In genomic region chr2:35731671-35732449, GRCm38 (mm10) we compare ENCODE assay signal across 9 mouse cellular contexts.
DNase-seq lines count a peak whose midpoint lies in the region; ATAC-seq and TF ChIP-seq lines count a peak whose summit lies in the region.
"Had no signal": no experiment of that assay in that cellular context is flagged by ENCODE, and none has a peak within 500 bp of the region (broad histone marks: within the 10 kb centered on the region; RNA-seq: fewer than 3 reads in every experiment).

No protein-coding gene starts in this region.

- intact Hi-C loops in gastrocnemius, adult 2 months (cut with DNase I): loop anchor here (5.0 kb wide), 1 partner anchor 170 kb away; no protein-coding TSS in a partner anchor

- H3K27me3 ChIP-seq in intestine, embryonic 15.5 days (replicated peaks): no peaks in the 10 kb centered on the region
- no peaks in the 10 kb centered on the region for H3K27me3 ChIP-seq in intestine, postnatal 0 days (replicated peaks; ENCODE audit: control insufficient read depth, insufficient read depth, low read length)
- H3K27me3 ChIP-seq in E14TG2a.4 (ENCODE audit: insufficient read depth, low read length): no peaks in the 10 kb centered on the region
- H3K27me3 ChIP-seq in forebrain, embryonic 15.5 days: no peaks in the 10 kb centered on the region

- no peak overlapping the region for H3K4me3 ChIP-seq in intestine, embryonic 15.5 days (replicated peaks)
- no peak overlapping the region for H3K4me3 ChIP-seq in intestine, postnatal 0 days (ENCODE audit: low read depth, low read length)
- H3K4me3 ChIP-seq in E14TG2a.4 (replicated peaks; ENCODE audit: low read length): peak overlapping the region; percentile 23; the same call in 1 of the 2 replicates
- no peak overlapping the region for H3K4me3 ChIP-seq in forebrain, embryonic 15.5 days
- H3K4me3 ChIP-seq in gastrocnemius, adult 2 months: no peak overlapping the region

- no peak overlapping the region for H3K4me2 ChIP-seq in intestine, embryonic 15.5 days (replicated peaks)
- no peak overlapping the region for H3K4me2 ChIP-seq in intestine, postnatal 0 days (replicated peaks; ENCODE audit: low read depth)
- H3K4me2 ChIP-seq in forebrain, embryonic 15.5 days (replicated peaks): no peak overlapping the region

- H3K36me3 ChIP-seq in intestine, embryonic 15.5 days: peaks cover 10% of the 10 kb centered on the region; the same call in 1 of the 2 replicates
- H3K36me3 ChIP-seq in intestine, postnatal 0 days (ENCODE audit: control insufficient read depth, insufficient read depth): peaks cover 29% of the 10 kb centered on the region
- peaks cover 38% of the 10 kb centered on the region for H3K36me3 ChIP-seq in E14TG2a.4 (ENCODE audit: insufficient read depth, low read length)
- peaks cover 18% of the 10 kb centered on the region for H3K36me3 ChIP-seq in forebrain, embryonic 15.5 days

- H3K27ac ChIP-seq in intestine, embryonic 15.5 days: 0 out of 2 replicates have a peak overlapping the region, but pooled peaks have one; percentile 9
- H3K27ac ChIP-seq in intestine, postnatal 0 days (ENCODE audit: low read depth, low read length): no peak overlapping the region
- peak overlapping the region; percentile 32 for H3K27ac ChIP-seq in forebrain, embryonic 15.5 days (replicated peaks)
- H3K27ac ChIP-seq in gastrocnemius, adult 2 months: no peak overlapping the region
- H3K27ac ChIP-seq: liver, embryonic 14.5 days had no signal

- ATAC-seq in intestine, embryonic 15.5 days: no peak
- no peak for ATAC-seq in intestine, postnatal 0 days
- ATAC-seq in forebrain, embryonic 15.5 days (replicated peaks): 0 out of 2 replicates have a peak, but pooled peaks have one; percentile 7

- TF ChIP-seq CTCF in intestine, postnatal 0 days (IDR thresholded peaks at IDR 0.05; ENCODE audit: low read depth): no peak
- no peak for TF ChIP-seq CTCF in E14TG2a.4 (conservative IDR thresholded peaks at IDR 0.05; ENCODE audit: low read length)
- no peak for TF ChIP-seq CTCF in gastrocnemius, adult 2 months (IDR thresholded peaks at IDR 0.05)

- peak; percentile 62 to 72 for DNase-seq in monocyte, adult 2 months (ENCODE audit: low read depth in 1 of 2, low spot score in 2 of 2)
- no peak for DNase-seq in cerebellum, postnatal 4 days (ENCODE audit: low spot score in 2 of 2)
- no peak for DNase-seq in gastrocnemius, adult 2 months
- DNase-seq in layer of hippocampus, adult 18-20 months (ENCODE audit: low spot score in 2 of 2): no peak

- H3K9me3 ChIP-seq in intestine, embryonic 15.5 days: no peaks in the 10 kb centered on the region
- no peaks in the 10 kb centered on the region for H3K9me3 ChIP-seq in intestine, postnatal 0 days (ENCODE audit: control insufficient read depth)
- H3K9me3 ChIP-seq in E14TG2a.4 (ENCODE audit: low read length): no peaks in the 10 kb centered on the region
- H3K9me3 ChIP-seq in forebrain, embryonic 15.5 days: no peaks in the 10 kb centered on the region

- H3K4me1 ChIP-seq in intestine, embryonic 15.5 days (replicated peaks): peaks cover 20% of the 10 kb centered on the region; the same call in 1 of the 2 replicates
- H3K4me1 ChIP-seq in intestine, postnatal 0 days (replicated peaks; ENCODE audit: control insufficient read depth, insufficient read depth, low read length): no peaks in the 10 kb centered on the region
- H3K4me1 ChIP-seq in E14TG2a.4 (replicated peaks; ENCODE audit: low read depth, low read length): peaks cover 56% of the 10 kb centered on the region
- H3K4me1 ChIP-seq in forebrain, embryonic 15.5 days: peaks cover 32% of the 10 kb centered on the region

- no peak overlapping the region for H3K9ac ChIP-seq in intestine, embryonic 15.5 days
- H3K9ac ChIP-seq in intestine, postnatal 0 days (ENCODE audit: low read depth, low read length): no peak overlapping the region
- H3K9ac ChIP-seq in forebrain, embryonic 15.5 days (replicated peaks): no peak overlapping the region
- H3K9ac ChIP-seq: liver, embryonic 14.5 days had no signal

- 61% methylated on average over 18 of the region's 18 CpGs for WGBS in intestine, embryonic 15.5 days
- 67% methylated on average over 18 of the region's 18 CpGs for WGBS in intestine, postnatal 0 days
- 57% methylated on average over 18 of the region's 18 CpGs for WGBS in forebrain, embryonic 15.5 days

Comparison
In these comparisons a context has a peak if more than half of its experiments do, and no peak if none do; other contexts are left out.
1. H3K27ac ChIP-seq: peak in intestine, embryonic 15.5 days (single experiment) and forebrain, embryonic 15.5 days (single experiment); none in intestine, postnatal 0 days (single experiment) and gastrocnemius, adult 2 months (single experiment).
2. DNase-seq: peak in monocyte, adult 2 months (2 of 2); none in cerebellum, postnatal 4 days (0 of 2), gastrocnemius, adult 2 months (single experiment) and layer of hippocampus, adult 18-20 months (0 of 2).